Mouse (Mus musculus) kidney, postnatal 0 days (tissue): ENCODE data around the gene 4921524J17Rik. TPM values are rescaled to one million over a fixed set of nuclear protein-coding genes. Genes with fewer than 3 reads are reported as not detected.

Experiments
- ATAC-seq: fragments of 200-750 bp; cut with Nextera tagmentation; replicated peaks from 2 replicates; pipeline ENCODE4 v1.8.0; 2017; ENCODE audit warnings: low read depth, moderate number of reproducible peaks, moderate TSS enrichment, moderate library complexity; ENCODE audit not compliant: low FRiP score
- DNase-seq: peaks from one replicate; pipeline ENCODE4 v3.0.0-alpha.2; 2016; ENCODE audit warnings: low spot score
- H3K27ac ChIP-seq: fragments of 300-500 bp; sonication (generic); 2 replicates; pipeline ENCODE4 v1.5.1; 2014; ENCODE audit warnings: mild to moderate bottlenecking
- H3K27me3 ChIP-seq: fragments of 300-500 bp; sonication (generic); 2 replicates; pipeline ENCODE4 v1.6.1; 2014; ENCODE audit warnings: low read length, mixed read lengths; ENCODE audit not compliant: insufficient read depth
- H3K36me3 ChIP-seq: fragments of 300-500 bp; sonication (generic); 2 replicates; pipeline ENCODE4 v1.6.1; 2014; ENCODE audit warnings: low read length, mixed read lengths; ENCODE audit not compliant: insufficient read depth
- H3K4me1 ChIP-seq: fragments of 300-500 bp; sonication (generic); replicated peaks from 2 replicates; pipeline ENCODE4 v1.6.1; 2014; ENCODE audit warnings: antibody characterized with exemption, low read length, mixed read lengths; ENCODE audit not compliant: insufficient read depth
- H3K4me2 ChIP-seq: fragments of 300-500 bp; sonication (generic); 2 replicates; pipeline ENCODE4 v1.6.1; 2014; ENCODE audit warnings: mild to moderate bottlenecking, low read length, moderate library complexity, mixed read lengths
- H3K4me3 ChIP-seq: fragments of 300-500 bp; sonication (generic); replicated peaks from 2 replicates; pipeline ENCODE4 v1.5.1; 2014; ENCODE audit warnings: low read depth, low read length
- H3K9ac ChIP-seq: fragments of 300-500 bp; sonication (generic); 2 replicates; pipeline ENCODE4 v1.6.1; 2014; ENCODE audit warnings: low read depth, low read length
- H3K9me3 ChIP-seq: fragments of 300-500 bp; sonication (generic); replicated peaks from 2 replicates; pipeline ENCODE4 v1.6.1; 2016; ENCODE audit warnings: low read length, inconsistent platforms, mixed read lengths
- CTCF ChIP-seq: IDR thresholded peaks from 2 replicates; pipeline ENCODE4 v1.5.1; 2016; ENCODE audit warnings: antibody characterized with exemption, low read depth, mild to moderate bottlenecking, moderate library complexity
- WGBS: fragments of 180-500 bp; shearing (Covaris S2); extraction: QIAGEN DNeasy Blood & Tissue Kit; methylation state at CpG from one replicate; pipeline ENCODE4 v1.1.7; 2014; 5-methylcytosine and 5-hydroxymethylcytosine counted together
- polyA plus RNA-seq: library from polyadenylated mRNA; unstranded; fragments of >200 nt; fragmentation: Nextera tagmentation; extraction: Ambion mirVana; gene quantifications from 2 replicates; pipeline ENCODE4 v1.2.1, GENCODE M21; 2015

The 4921524J17Rik gene
- polyA plus RNA-seq, 1 experiment from 2014 or later = 46.8 TPM

DNA sequence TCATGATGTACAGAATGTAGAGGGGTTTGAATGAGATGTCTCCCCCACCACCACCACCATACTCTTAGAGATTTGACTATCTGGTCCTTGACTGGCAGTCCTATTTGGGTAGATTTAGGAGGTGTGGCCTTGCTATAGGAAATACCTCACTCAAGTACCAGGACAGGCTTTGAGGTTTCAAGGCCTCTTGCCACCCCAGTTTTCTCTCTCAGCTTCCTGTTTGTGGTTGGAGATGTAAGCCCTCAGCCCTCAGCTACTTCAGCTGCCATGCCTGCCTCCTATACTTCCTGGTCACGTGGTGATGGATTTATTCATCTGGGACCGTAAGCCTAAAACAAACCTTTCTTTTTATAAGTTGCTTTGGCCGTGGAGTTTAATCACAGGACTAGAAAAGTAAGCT lies 17.7 kb upstream of the 4921524J17Rik start:
- ATAC-seq (no peak), DNase-seq (no peak)
- WGBS = 69% methylated on average over 3 of the region's 3 CpGs
- Histone ChIP-seq H3K36me3 (no peaks in the 10 kb centered on the region), H3K9ac (no peak overlapping the region), H3K4me2 (no peak overlapping the region), H3K27me3 (no peaks in the 10 kb centered on the region), H3K4me1 (no peaks in the 10 kb centered on the region), H3K9me3 (no peaks in the 10 kb centered on the region), H3K27ac (no peak overlapping the region), H3K4me3 (no peak overlapping the region)
- no peak for TF ChIP-seq CTCF

DNA sequence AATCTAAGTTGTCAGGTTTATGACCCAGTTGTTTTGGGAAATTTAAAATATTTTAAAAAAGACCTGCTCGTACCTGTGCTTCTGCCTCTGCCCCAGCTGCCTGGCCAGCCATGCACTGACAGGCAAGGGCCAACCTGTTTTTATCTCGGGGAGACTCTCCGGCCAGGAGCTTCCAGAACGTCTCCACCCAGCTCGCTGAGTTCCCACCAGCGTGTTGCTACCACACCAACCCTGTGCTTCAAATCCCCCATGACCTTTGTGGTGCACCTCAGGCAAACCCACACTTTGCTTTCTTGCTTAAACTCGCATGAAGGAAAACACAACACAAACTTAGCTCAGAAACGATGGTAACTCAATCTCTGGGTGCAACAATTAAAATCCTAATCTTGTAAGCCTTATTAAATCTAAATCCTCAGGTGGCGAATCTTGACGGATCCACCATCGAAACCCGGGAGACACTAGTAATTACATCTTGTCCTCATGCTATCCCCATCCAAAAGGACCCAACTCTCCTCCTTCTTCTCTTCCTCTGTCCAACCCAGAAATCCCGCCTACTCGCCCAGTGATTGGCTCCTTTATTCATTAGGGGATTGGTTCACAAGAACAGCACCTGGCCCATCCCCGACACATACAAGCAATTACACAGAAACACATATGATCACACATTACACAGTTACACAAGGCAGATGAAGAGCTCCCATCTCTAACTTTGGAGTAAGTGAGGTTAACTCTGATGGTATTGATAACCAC lies 13.5 kb upstream of the 4921524J17Rik start:
- H3K9ac ChIP-seq = no peak overlapping the region
- no peaks in the 10 kb centered on the region for H3K4me1 ChIP-seq
- H3K4me2 ChIP-seq = no peak overlapping the region
- no peaks in the 10 kb centered on the region for H3K9me3 ChIP-seq
- DNase-seq (no peak), ATAC-seq (no peak)
- 83% methylated on average over 15 of the region's 15 CpGs for WGBS
- no peak overlapping the region for H3K4me3 ChIP-seq
- H3K27ac ChIP-seq = no peak overlapping the region
- TF ChIP-seq CTCF = no peak
- no peaks in the 10 kb centered on the region for H3K27me3 ChIP-seq
- no peaks in the 10 kb centered on the region for H3K36me3 ChIP-seq

DNA sequence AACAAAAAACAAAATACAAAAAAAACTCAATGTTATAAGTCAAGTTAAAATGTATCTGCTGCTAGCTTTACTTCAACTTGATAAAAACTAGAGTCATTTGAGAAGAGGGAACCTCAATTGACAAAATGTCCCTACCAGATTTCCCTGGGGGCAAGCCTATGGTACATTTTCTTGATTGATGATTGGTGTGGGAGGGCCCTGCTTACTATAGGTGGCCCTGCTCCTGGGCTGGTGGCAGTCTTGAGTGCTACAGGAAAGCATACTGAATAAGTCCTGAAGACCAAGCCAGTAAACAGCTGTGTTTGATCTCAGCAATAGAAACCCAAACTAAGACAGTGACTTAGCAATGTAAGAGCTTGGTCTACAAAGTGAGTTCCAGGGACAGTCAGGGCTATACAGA lies 11.5 kb upstream of the 4921524J17Rik start:
- Histone ChIP-seq H3K4me2 (no peak overlapping the region), H3K4me3 (no peak overlapping the region), H3K4me1 (no peaks in the 10 kb centered on the region), H3K9me3 (no peaks in the 10 kb centered on the region), H3K9ac (no peak overlapping the region), H3K36me3 (no peaks in the 10 kb centered on the region), H3K27me3 (no peaks in the 10 kb centered on the region), H3K27ac (no peak overlapping the region)
- ATAC-seq (no peak), DNase-seq (no peak)
- no peak for TF ChIP-seq CTCF

DNA sequence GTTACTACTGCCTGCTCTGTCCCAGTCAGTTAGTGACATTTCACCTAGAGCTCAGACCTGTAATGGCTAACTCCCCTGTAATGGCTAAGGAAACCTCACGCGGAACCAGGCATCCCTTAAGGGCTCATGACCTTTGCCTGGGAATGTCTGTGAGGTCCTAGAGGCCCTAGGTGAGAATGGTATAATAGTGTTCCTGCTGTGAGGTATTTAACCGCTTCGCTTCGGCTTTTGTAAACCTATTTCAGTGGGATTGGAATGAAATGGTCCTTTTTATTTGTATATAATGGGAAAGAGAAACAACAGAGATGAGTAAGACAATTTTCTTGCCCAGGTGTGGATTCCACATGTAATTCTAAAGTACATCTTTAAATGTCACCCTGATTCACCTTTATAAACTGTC lies 8.9 kb upstream of the 4921524J17Rik start:
- 60% methylated on average over 5 of the region's 5 CpGs for WGBS

DNA sequence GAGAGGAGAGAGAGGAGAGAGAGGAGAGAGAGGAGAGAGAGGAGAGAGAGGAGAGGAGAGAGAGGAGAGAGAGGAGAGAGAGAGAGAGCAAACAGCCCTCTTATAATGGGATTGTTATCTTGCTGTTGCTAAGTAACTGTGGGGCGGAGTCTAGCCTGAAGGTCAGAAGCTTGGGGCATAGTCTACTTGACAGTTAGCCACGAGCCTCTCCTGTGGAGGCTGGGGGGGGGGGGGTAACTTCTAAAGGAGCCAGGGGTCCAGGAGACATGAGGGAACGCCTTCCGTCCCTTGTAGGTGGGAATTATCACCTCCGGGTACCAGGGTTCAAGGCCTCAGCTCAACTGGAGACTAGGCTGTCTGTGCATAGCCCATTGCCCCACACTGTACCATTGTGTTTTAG lies 3.1 kb upstream of the 4921524J17Rik start:
- H3K4me1 ChIP-seq = no peaks in the 10 kb centered on the region
- H3K27ac ChIP-seq = no peak overlapping the region
- no peak for ATAC-seq
- H3K4me3 ChIP-seq = no peak overlapping the region
- TF ChIP-seq CTCF = no peak
- H3K9ac ChIP-seq = no peak overlapping the region
- H3K4me2 ChIP-seq = no peak overlapping the region
- DNase-seq = no peak
- H3K9me3 ChIP-seq = no peaks in the 10 kb centered on the region
- H3K27me3 ChIP-seq = no peaks in the 10 kb centered on the region
- no peaks in the 10 kb centered on the region for H3K36me3 ChIP-seq
- 59% methylated on average over 5 of the region's 5 CpGs for WGBS

More for the DNA sequence above, 8.9 kb upstream of the 4921524J17Rik start:
- no peak overlapping the region for H3K4me2 ChIP-seq
- ATAC-seq (0 out of 2 replicates have a peak, but pooled peaks have one; percentile 43), DNase-seq (no peak)
- no peak overlapping the region for H3K4me3 ChIP-seq
- H3K9ac ChIP-seq = no peak overlapping the region
- TF ChIP-seq CTCF = no peak
- H3K27me3 ChIP-seq = no peaks in the 10 kb centered on the region
- no peak overlapping the region for H3K27ac ChIP-seq
- no peaks in the 10 kb centered on the region for H3K9me3 ChIP-seq
- no peaks in the 10 kb centered on the region for H3K36me3 ChIP-seq
- no peaks in the 10 kb centered on the region for H3K4me1 ChIP-seq

DNA sequence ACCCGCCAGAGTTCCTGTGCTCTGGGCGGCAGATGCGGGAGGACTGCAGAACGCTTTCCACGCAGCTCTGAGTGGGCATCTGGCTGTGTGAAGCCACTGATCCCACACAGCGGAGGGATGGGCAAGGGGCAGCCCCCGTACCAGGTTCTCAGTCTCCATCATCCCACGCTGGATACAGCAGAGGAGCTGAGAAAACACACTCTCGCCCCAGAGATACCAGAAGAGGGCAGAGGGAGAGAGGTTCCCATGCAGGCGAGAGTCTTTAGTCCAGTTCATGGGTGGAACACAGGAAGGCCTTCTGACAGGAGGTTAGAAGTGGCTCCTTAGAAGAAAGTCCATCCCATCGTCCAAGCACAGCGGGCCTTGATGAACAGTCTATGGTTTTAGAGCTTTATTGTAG lies 2.2 kb upstream of the 4921524J17Rik start:
- H3K9ac ChIP-seq = no peak overlapping the region
- no peak overlapping the region for H3K27ac ChIP-seq
- no peak for ATAC-seq
- no peaks in the 10 kb centered on the region for H3K27me3 ChIP-seq
- no peaks in the 10 kb centered on the region for H3K36me3 ChIP-seq
- no peak for TF ChIP-seq CTCF
- no peak for DNase-seq
- H3K9me3 ChIP-seq = no peaks in the 10 kb centered on the region
- no peak overlapping the region for H3K4me3 ChIP-seq
- H3K4me1 ChIP-seq = no peaks in the 10 kb centered on the region; the same call in 1 of the 2 replicates
- 72% methylated on average over 12 of the region's 12 CpGs for WGBS
- no peak overlapping the region for H3K4me2 ChIP-seq

DNA sequence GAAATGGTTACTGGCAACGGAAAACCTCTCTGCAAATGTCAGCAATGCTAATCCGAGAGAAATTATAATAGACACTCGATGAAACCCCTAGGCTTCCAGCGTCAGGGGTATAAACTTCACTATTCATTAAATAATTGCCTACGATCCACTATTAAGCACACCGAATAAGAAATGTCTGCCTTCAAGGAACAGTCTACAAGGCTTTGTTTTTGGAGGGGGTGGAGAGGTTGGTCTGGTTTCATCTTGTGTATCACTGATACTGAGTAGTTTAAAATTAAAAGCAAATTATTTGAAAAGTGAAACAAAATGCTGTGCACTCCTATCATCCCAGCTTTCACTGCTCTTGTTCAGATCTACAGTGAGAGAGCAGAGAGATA lies 372 bp upstream of the 4921524J17Rik start:
- peak overlapping the region; percentile 32; the same call in 1 of the 2 replicates for H3K27ac ChIP-seq
- ATAC-seq = peak; percentile 55; the same call in 1 of the 2 replicates
- no peaks in the 10 kb centered on the region for H3K36me3 ChIP-seq
- peak overlapping the region; percentile 49 for H3K4me2 ChIP-seq
- DNase-seq = no peak
- peaks cover 7% of the 10 kb centered on the region; the same call in 1 of the 2 replicates for H3K4me1 ChIP-seq
- 5% methylated on average over 6 of the region's 6 CpGs for WGBS
- H3K27me3 ChIP-seq = no peaks in the 10 kb centered on the region
- no peaks in the 10 kb centered on the region for H3K9me3 ChIP-seq
- TF ChIP-seq CTCF = no peak
- peak overlapping the region; percentile 80 for H3K4me3 ChIP-seq
- H3K9ac ChIP-seq = no peak overlapping the region
